Mouse (Mus musculus) CH12.LX (cell line): Measurements from ENCODE around the gene Prkag1. TPM values are rescaled to one million over a fixed set of nuclear protein-coding genes. Genes with fewer than 3 reads are reported as not detected.

Experiments
- DNase-seq: peaks from one replicate; pipeline ENCODE4 v3.0.0-alpha.2; 2013; ENCODE audit errors: extremely low read depth
- H3K27ac ChIP-seq: 2 replicates; pipeline ENCODE4 v1.5.1; 2012; ENCODE audit warnings: low read depth, mild to moderate bottlenecking, control low read depth, moderate library complexity; ENCODE audit not compliant: insufficient read depth
- H3K27me3 ChIP-seq: replicated peaks from 2 replicates; pipeline ENCODE3; 2012; ENCODE audit warnings: inconsistent platforms
- H3K36me3 ChIP-seq, 2 experiments: replicated peaks in 1 of 2; 2 replicates each; pipeline versions ENCODE3 to v1.6.1; 2012; ENCODE audit warnings: inconsistent platforms in 1 of 2, low read length in 1 of 2, mild to moderate bottlenecking in 1 of 2, mixed read lengths in 1 of 2, moderate library complexity in 1 of 2; ENCODE audit not compliant: control insufficient read depth in 1 of 2, insufficient read depth in 1 of 2
- H3K4me1 ChIP-seq, 2 experiments: 2 replicates each; pipeline ENCODE4 v1.6.1; 2012; ENCODE audit warnings: inconsistent platforms in 1 of 2, moderate library complexity in 1 of 2; ENCODE audit not compliant: insufficient read depth in 2 of 2, control insufficient read depth in 1 of 2
- H3K4me2 ChIP-seq: 2 replicates; pipeline ENCODE4 v1.6.1; 2012; ENCODE audit warnings: low read depth, mild to moderate bottlenecking, control low read depth; ENCODE audit not compliant: poor library complexity, insufficient read depth, severe bottlenecking
- H3K4me3 ChIP-seq, 3 experiments: fragments of 150-350 bp in 1 of 3; sonication (generic) in 1 of 3; replicated peaks in 1 of 3; 2 replicates each; pipeline versions ENCODE3 to v1.5.1; 2011 to 2012; ENCODE audit warnings: low read depth in 2 of 3, low read length in 2 of 3, mild to moderate bottlenecking in 2 of 3, moderate library complexity in 2 of 3, control low read depth in 1 of 3, improper control_type of control experiment in 1 of 3, inconsistent platforms in 1 of 3, mixed read lengths in 1 of 3; ENCODE audit not compliant: poor library complexity in 1 of 3
- H3K79me2 ChIP-seq: replicated peaks from 2 replicates; pipeline ENCODE4 v1.6.1; 2012; ENCODE audit warnings: mild to moderate bottlenecking, moderate library complexity; ENCODE audit not compliant: control insufficient read depth, poor library complexity, insufficient read depth, severe bottlenecking; ENCODE audit errors: extremely low read depth
- H3K9ac ChIP-seq: 2 replicates; pipeline ENCODE4 v1.6.1; 2012; ENCODE audit warnings: low read depth, mild to moderate bottlenecking, control low read depth, moderate library complexity; ENCODE audit not compliant: insufficient read depth
- H3K9me3 ChIP-seq: replicated peaks from 2 replicates; pipeline ENCODE3; 2012; ENCODE audit warnings: low read length, inconsistent platforms, mixed read lengths
- BHLHE40 ChIP-seq: IDR thresholded peaks from 2 replicates; pipeline ENCODE4 v1.6.1; 2011; ENCODE audit warnings: mild to moderate bottlenecking, low read depth, low read length, improper control_type of control experiment
- CHD1 ChIP-seq: IDR thresholded peaks from 2 replicates; pipeline ENCODE4 v1.6.1; 2012; ENCODE audit warnings: low read depth, low read length, improper control_type of control experiment, inconsistent platforms
- CTCF ChIP-seq, 2 experiments: IDR thresholded peaks in 1 of 2; conservative IDR thresholded peaks in 1 of 2; 2 replicates each; pipeline ENCODE4 v1.5.1; 2011 to 2012; ENCODE audit warnings: low read depth in 2 of 2, low read length in 2 of 2, improper control_type of control experiment in 1 of 2, inconsistent platforms in 1 of 2, mild to moderate bottlenecking in 1 of 2, moderate library complexity in 1 of 2
- E2F4 ChIP-seq: IDR thresholded peaks from 2 replicates; pipeline ENCODE4 v1.6.1; 2011; ENCODE audit warnings: low read depth, low read length, improper control_type of control experiment; ENCODE audit not compliant: insufficient replicate concordance
- ELF1 ChIP-seq: IDR thresholded peaks from 2 replicates; pipeline ENCODE4 v1.6.1; 2014; ENCODE audit warnings: low read depth, mild to moderate bottlenecking, inconsistent platforms, low read length, improper control_type of control experiment
- EP300 ChIP-seq: IDR thresholded peaks from 2 replicates; pipeline ENCODE4 v1.6.1; 2011; ENCODE audit warnings: low read length, improper control_type of control experiment
- ETS1 ChIP-seq: conservative IDR thresholded peaks from 2 replicates; pipeline ENCODE4 v1.6.1; 2012; ENCODE audit warnings: low read depth, mild to moderate bottlenecking, inconsistent platforms, low read length, improper control_type of control experiment, moderate library complexity
- GABPA ChIP-seq: IDR thresholded peaks from 2 replicates; pipeline ENCODE4 v1.6.1; 2012; ENCODE audit warnings: low read depth, low read length, improper control_type of control experiment, inconsistent platforms; ENCODE audit not compliant: insufficient replicate concordance
- HCFC1 ChIP-seq: IDR thresholded peaks from 2 replicates; pipeline ENCODE4 v1.6.1; 2012; ENCODE audit warnings: low read depth, mild to moderate bottlenecking, inconsistent platforms, low read length, improper control_type of control experiment
- JUN ChIP-seq: IDR thresholded peaks from 2 replicates; pipeline ENCODE4 v1.6.1; 2011; ENCODE audit warnings: low read depth, mild to moderate bottlenecking, low read length, improper control_type of control experiment, moderate library complexity; ENCODE audit not compliant: insufficient read depth
- MAFK ChIP-seq: IDR thresholded peaks from 2 replicates; pipeline ENCODE4 v1.6.1; 2011; ENCODE audit warnings: low read length, improper control_type of control experiment; ENCODE audit not compliant: insufficient replicate concordance
- MAX ChIP-seq: IDR thresholded peaks from 2 replicates; pipeline ENCODE4 v1.6.1; 2011; ENCODE audit warnings: low read length, improper control_type of control experiment
- MAZ ChIP-seq: IDR thresholded peaks from 2 replicates; pipeline ENCODE4 v1.6.1; 2012; ENCODE audit warnings: low read depth, mild to moderate bottlenecking, inconsistent platforms, low read length, improper control_type of control experiment, moderate library complexity
- MEF2A ChIP-seq: IDR thresholded peaks from 2 replicates; pipeline ENCODE4 v1.6.1; 2014; ENCODE audit warnings: low read depth, mild to moderate bottlenecking, inconsistent platforms, low read length, improper control_type of control experiment, borderline replicate concordance
- MYC ChIP-seq: IDR thresholded peaks from 2 replicates; pipeline ENCODE4 v1.6.1; 2011; ENCODE audit warnings: low read depth, mild to moderate bottlenecking, improper control_type of control experiment, low read length
- NELFE ChIP-seq: IDR thresholded peaks from 2 replicates; pipeline ENCODE4 v1.6.1; 2011; ENCODE audit warnings: low read depth, low read length, improper control_type of control experiment
- NRF1 ChIP-seq: IDR thresholded peaks from 2 replicates; pipeline ENCODE4 v1.6.1; 2014; ENCODE audit warnings: low read depth, mild to moderate bottlenecking, inconsistent platforms, low read length, improper control_type of control experiment, moderate library complexity
- PAX5 ChIP-seq: IDR thresholded peaks from 2 replicates; pipeline ENCODE4 v1.6.1; 2012; ENCODE audit warnings: low read length, inconsistent platforms, mixed read lengths
- POLR2A ChIP-seq: IDR thresholded peaks from 2 replicates; pipeline ENCODE4 v1.6.1; 2011; ENCODE audit warnings: low read depth, mild to moderate bottlenecking, improper control_type of control experiment, low read length
- RAD21 ChIP-seq: IDR thresholded peaks from 2 replicates; pipeline ENCODE4 v1.6.1; 2011; ENCODE audit warnings: low read depth, mild to moderate bottlenecking, low read length, improper control_type of control experiment, moderate library complexity
- RCOR1 ChIP-seq: conservative IDR thresholded peaks from 2 replicates; pipeline ENCODE4 v1.6.1; 2012; ENCODE audit warnings: low read depth, mild to moderate bottlenecking, inconsistent platforms, low read length, improper control_type of control experiment
- SIN3A ChIP-seq: IDR thresholded peaks from 2 replicates; pipeline ENCODE4 v1.6.1; 2012; ENCODE audit warnings: low read length, improper control_type of control experiment, inconsistent platforms
- SMC3 ChIP-seq: IDR thresholded peaks from 2 replicates; pipeline ENCODE4 v1.6.1; 2011; ENCODE audit warnings: low read depth, low read length, improper control_type of control experiment
- TBP ChIP-seq: conservative IDR thresholded peaks from 2 replicates; pipeline ENCODE4 v1.6.1; 2011; ENCODE audit warnings: low read depth, low read length, improper control_type of control experiment
- TCF12 ChIP-seq: IDR thresholded peaks from 2 replicates; pipeline ENCODE4 v1.6.1; 2014; ENCODE audit warnings: low read depth, mild to moderate bottlenecking, inconsistent platforms, low read length, improper control_type of control experiment
- UBTF ChIP-seq: IDR thresholded peaks from 2 replicates; pipeline ENCODE4 v1.6.1; 2012; ENCODE audit warnings: low read depth, mild to moderate bottlenecking, inconsistent platforms, low read length, improper control_type of control experiment, moderate library complexity
- USF2 ChIP-seq: conservative IDR thresholded peaks from 2 replicates; pipeline ENCODE4 v1.6.1; 2011; ENCODE audit warnings: low read depth, low read length, improper control_type of control experiment
- ZC3H11A ChIP-seq: IDR thresholded peaks from 2 replicates; pipeline ENCODE4 v1.6.1; 2012; ENCODE audit warnings: low read depth, mild to moderate bottlenecking, inconsistent platforms, low read length, improper control_type of control experiment
- ZKSCAN1 ChIP-seq: IDR thresholded peaks from 2 replicates; pipeline ENCODE4 v1.6.1; 2012; ENCODE audit warnings: low read depth, inconsistent platforms, low read length, improper control_type of control experiment, borderline replicate concordance
- ZMIZ1 ChIP-seq: IDR thresholded peaks from 2 replicates; pipeline ENCODE4 v1.6.1; 2012; ENCODE audit warnings: low read depth, mild to moderate bottlenecking, inconsistent platforms, low read length, improper control_type of control experiment
- dilution Hi-C: fragments of 300-500 bp; cut with MboI; formaldehyde crosslinking; loops from 2 replicates; pipeline ENCODE4 v1.14.3; 2020; ENCODE audit warnings: low sequenced_read_pairs; ENCODE audit not compliant: extremely low pct_unique_long_range_greater_than_20kb, extremely low pct_ligation_motif_present
- in situ Hi-C: fragments of 300-500 bp; cut with MboI; formaldehyde crosslinking; loops from 3 replicates; pipeline ENCODE4 v1.14.3; 2019; ENCODE audit warnings: low sequenced_read_pairs, low pct_ligation_motif_present, low pct_unique_long_range_greater_than_20kb, mixed read lengths
- polyA plus RNA-seq: library from polyadenylated mRNA; unstranded; fragments of >175 nt; gene quantifications from 2 replicates; pipeline ENCODE4 v1.2.1, GENCODE M21; 2012; ENCODE audit warnings: low read depth; ENCODE audit not compliant: insufficient read length
- total RNA-seq, 2 experiments: library from RNA; depleted of rRNA; stranded (reverse); fragments of 300-350 nt in 1 of 2; fragments of >200 nt in 1 of 2; gene quantifications; 2 replicates each; pipeline ENCODE4 v1.2.3; 2012 to 2014

Gene Prkag1
- total and polyA plus RNA-seq, 3 experiments, result 49.4 to 87.5 (median 66.1) TPM

DNA sequence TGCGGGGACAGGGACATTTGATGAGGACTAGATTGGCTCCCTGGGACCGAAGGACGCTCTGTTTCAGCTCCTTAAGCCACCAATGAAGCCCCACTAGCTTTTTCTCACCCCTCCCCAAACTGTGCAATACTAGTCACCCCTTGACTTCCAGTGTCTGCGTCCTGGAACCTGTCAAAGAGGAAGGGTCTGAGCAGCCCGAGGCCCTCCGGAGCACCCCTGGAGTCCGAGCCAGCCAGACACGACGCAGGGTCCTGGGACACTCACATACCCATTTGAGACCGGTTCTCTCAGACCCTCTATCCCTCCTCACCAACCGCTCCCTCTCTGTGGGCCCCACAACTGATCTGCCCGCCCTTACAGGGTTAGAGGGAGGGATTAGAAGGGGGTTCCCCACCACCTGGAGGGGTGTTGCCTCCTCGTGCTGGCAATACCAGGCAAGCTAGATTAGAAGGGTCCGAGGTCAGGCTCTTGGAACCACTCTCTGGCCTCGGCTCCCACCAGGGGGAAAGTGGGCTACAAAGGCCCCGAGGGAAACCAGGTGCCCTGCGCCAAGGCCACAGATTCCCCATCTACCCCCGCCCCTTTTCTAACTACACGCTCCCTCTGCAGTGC, 54.2 kb downstream of the Prkag1 start:
- peak overlapping the region; percentile 11 for H3K4me2 ChIP-seq

DNA sequence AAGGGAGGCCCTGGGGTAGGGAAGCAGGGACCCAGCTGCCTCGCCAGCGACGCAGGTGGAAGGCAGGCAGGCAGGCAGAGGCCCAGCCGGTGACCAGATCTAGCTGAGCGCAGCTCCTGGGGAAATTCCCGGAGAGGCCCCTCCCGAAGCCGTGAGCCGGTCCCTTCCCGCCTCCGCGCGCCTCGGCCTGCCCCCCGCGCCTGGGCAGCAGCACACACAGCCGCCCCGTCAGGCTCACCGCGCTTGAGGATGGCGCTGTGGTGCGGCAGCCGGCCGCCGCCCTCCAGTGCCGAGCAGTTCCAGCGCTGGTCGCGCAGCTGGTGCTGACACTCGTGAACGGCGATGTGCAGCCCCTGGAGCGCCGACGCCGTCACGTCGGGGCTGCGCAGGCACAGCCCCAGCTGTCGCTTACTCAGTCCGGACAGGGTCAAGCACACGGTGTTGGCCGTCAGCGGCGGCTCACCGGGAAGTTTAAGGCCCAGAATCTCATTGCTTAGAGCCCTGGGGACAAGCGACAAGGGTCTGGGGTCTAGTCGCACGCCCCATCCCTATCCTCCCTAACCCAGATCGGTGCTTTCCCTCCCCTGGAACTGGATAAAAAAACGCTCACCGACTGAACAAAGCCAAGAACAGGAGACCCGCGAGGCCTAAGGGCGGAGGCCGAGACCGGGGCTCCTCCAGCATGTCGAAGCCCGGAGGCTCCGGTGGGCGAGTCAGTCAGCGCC, 54.9 kb downstream of the Prkag1 start:
- Histone ChIP-seq H3K36me3 (peaks cover 9 to 29% of the 10 kb centered on the region in 2 experiments), H3K4me1 (peaks cover 15 to 59% of the 10 kb centered on the region in 2 experiments), H3K27ac (peak overlapping the region; percentile 83), H3K79me2 (no peaks in the 10 kb centered on the region), H3K4me3 (peak overlapping the region; percentile 57 to 64 (median 62)), H3K9ac (peak overlapping the region; percentile 42), H3K4me2 (peak overlapping the region; percentile 67), H3K9me3 (no peaks in the 10 kb centered on the region), H3K27me3 (peaks cover 2% of the 10 kb centered on the region)
- dilution Hi-C loops, result no loop called here
- in situ Hi-C loops, result no loop called here
- DNase-seq, result peak; percentile 84
- TF ChIP-seq MAFK (no peak; the same call in 1 of the 2 replicates), ZC3H11A (no peak), E2F4 (0 out of 2 replicates have a peak, but pooled peaks have one; percentile 51), MYC (no peak), UBTF (peak; percentile 98; the same call in 1 of the 2 replicates), USF2 (no peak), SIN3A (peak; percentile 77), MEF2A (peak; percentile 83), RCOR1 (no peak), HCFC1 (peak; percentile 33; the same call in 1 of the 2 replicates), GABPA (no peak), ETS1 (peak; percentile 74), ELF1 (peak; percentile 66; the same call in 1 of the 2 replicates), SMC3 (peak; percentile 21), BHLHE40 (peak; percentile 70), CHD1 (no peak), ZMIZ1 (peak; percentile 80), RAD21 (no peak; the same call in none of the 2 replicates), CTCF (conservative IDR thresholded peaks at IDR 0.05 in 1 of 2, IDR thresholded peaks at IDR 0.05 in 1 of 2; ENCODE audit: low read depth in 2 of 2, low read length in 2 of 2) (peak in 1 of 2 experiments; percentile 48; a peak in 2 of 4 replicates)

More for the DNA sequence above, 54.2 kb downstream of the Prkag1 start:
- peak overlapping the region; percentile 83; the same call in 1 of the 2 replicates for H3K27ac ChIP-seq
- H3K9me3 ChIP-seq, result no peaks in the 10 kb centered on the region
- H3K79me2 ChIP-seq, result no peaks in the 10 kb centered on the region
- dilution Hi-C loops (no loop called here), in situ Hi-C loops (no loop called here)
- H3K9ac ChIP-seq, result peak overlapping the region; percentile 42; the same call in 1 of the 2 replicates
- H3K4me1 ChIP-seq, result peaks cover 15 to 58% of the 10 kb centered on the region in 2 experiments
- H3K4me3 ChIP-seq, result peak overlapping the region; percentile 57 to 64 (median 62)
- peaks cover 2% of the 10 kb centered on the region for H3K27me3 ChIP-seq
- H3K36me3 ChIP-seq, result peaks cover 9 to 22% of the 10 kb centered on the region in 2 experiments
- TF ChIP-seq NRF1 (0 out of 2 replicates have a peak, but pooled peaks have one; percentile 14), SIN3A (peak; percentile 66; the same call in 1 of the 2 replicates), MYC (peak; percentile 23; the same call in 1 of the 2 replicates), ZMIZ1 (peak; percentile 44; the same call in 1 of the 2 replicates), MAX (peak; percentile 53; the same call in 1 of the 2 replicates), ZKSCAN1 (no peak), CTCF (conservative IDR thresholded peaks at IDR 0.05 in 1 of 2, IDR thresholded peaks at IDR 0.05 in 1 of 2; ENCODE audit: low read depth in 2 of 2, low read length in 2 of 2) (no peak), TCF12 (0 out of 2 replicates have a peak, but pooled peaks have one; percentile 35), ETS1 (peak; percentile 54), EP300 (no peak), TBP (no peak), POLR2A (peak; percentile 52), MEF2A (no peak), PAX5 (no peak), RAD21 (no peak), BHLHE40 (peak; percentile 61), USF2 (no peak), MAZ (0 out of 2 replicates have a peak, but pooled peaks have one; percentile 59), JUN (no peak), ELF1 (0 out of 2 replicates have a peak, but pooled peaks have one; percentile 14), GABPA (no peak), NELFE (peak; percentile 52)
- peak; percentile 82 for DNase-seq
